Mouse (Mus musculus) neural tube, embryonic 15.5 days (tissue): ENCODE results near the gene Shoc2. TPM values are rescaled to one million over a fixed set of nuclear protein-coding genes. Genes with fewer than 3 reads are reported as not detected.
A peak's percentile ranks its signal among the peaks of the same experiment; 100 is the strongest.
"Not testable (repeated sequence)": the region's sequence is repeated elsewhere in the genome, so short reads cannot be mapped to it uniquely, and the experiment has no call there.

ENCODE experiments used
- ATAC-seq: fragments of 200-750 bp; cut with Nextera tagmentation; 2 replicates; pipeline ENCODE4 v1.8.0; 2017; ENCODE audit warnings: mild to moderate bottlenecking, moderate TSS enrichment, moderate library complexity; ENCODE audit not compliant: low FRiP score
- H3K27ac ChIP-seq: fragments of 300-500 bp; sonication (generic); replicated peaks from 2 replicates; pipeline ENCODE4 v1.5.1; 2015; ENCODE audit warnings: mild to moderate bottlenecking, inconsistent platforms
- H3K27me3 ChIP-seq: fragments of 300-500 bp; sonication (generic); replicated peaks from 2 replicates; pipeline ENCODE4 v1.6.1; 2015; ENCODE audit warnings: inconsistent platforms
- H3K36me3 ChIP-seq: fragments of 300-500 bp; sonication (generic); 2 replicates; pipeline ENCODE4 v1.6.1; 2015; ENCODE audit warnings: inconsistent platforms
- H3K4me1 ChIP-seq: fragments of 300-500 bp; sonication (generic); 2 replicates; pipeline ENCODE4 v1.6.1; 2015; ENCODE audit warnings: inconsistent platforms
- H3K4me2 ChIP-seq: fragments of 300-500 bp; sonication (generic); 2 replicates; pipeline ENCODE4 v1.6.1; 2015; ENCODE audit warnings: inconsistent platforms, mild to moderate bottlenecking, moderate library complexity
- H3K4me3 ChIP-seq: fragments of 300-500 bp; sonication (generic); replicated peaks from 2 replicates; pipeline ENCODE4 v1.5.1; 2015; ENCODE audit warnings: mild to moderate bottlenecking, inconsistent platforms
- H3K9ac ChIP-seq: fragments of 300-500 bp; sonication (generic); replicated peaks from 2 replicates; pipeline ENCODE4 v1.6.1; 2015; ENCODE audit warnings: mild to moderate bottlenecking, inconsistent platforms
- H3K9me3 ChIP-seq: fragments of 300-500 bp; sonication (generic); replicated peaks from 2 replicates; pipeline ENCODE4 v1.6.1; 2016; ENCODE audit warnings: inconsistent platforms
- WGBS: fragments of 180-500 bp; shearing (Covaris S2); methylation state at CpG from one replicate; pipeline ENCODE4 v1.1.7; 2015; ENCODE audit warnings: mixed read lengths; 5-methylcytosine and 5-hydroxymethylcytosine counted together
- polyA plus RNA-seq: library from polyadenylated mRNA; unstranded; fragments of >200 nt; fragmentation: Nextera tagmentation; extraction: Ambion mirVana; gene quantifications from 2 replicates; pipeline ENCODE4 v1.2.1, GENCODE M21; 2015

The Shoc2 gene
- polyA plus RNA-seq, 1 experiment from 2014 or later, result 58.4 TPM

DNA sequence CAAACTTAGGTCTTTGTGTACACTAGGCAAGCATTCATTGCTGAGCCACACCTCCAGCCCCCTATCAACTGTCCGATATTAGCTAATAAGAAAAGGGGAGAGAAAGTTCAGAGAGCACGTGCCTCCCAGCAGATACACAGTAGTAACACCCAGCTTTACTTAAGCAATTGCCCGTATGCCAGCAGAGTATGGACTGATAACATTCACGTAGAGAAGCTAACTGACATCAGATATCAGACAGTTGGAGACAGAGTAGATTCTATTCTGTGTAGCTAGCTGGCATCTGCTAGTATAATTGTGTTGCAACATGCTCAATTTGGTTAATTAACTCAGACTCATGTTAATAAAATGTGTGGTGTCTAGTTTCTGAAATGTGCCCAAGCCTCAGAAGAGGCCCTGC lies 3.0 kb upstream of the Shoc2 start:
- Histone ChIP-seq H3K36me3 (peaks cover 12% of the 10 kb centered on the region), H3K4me3 (no peak overlapping the region), H3K27ac (no peak overlapping the region), H3K9me3 (no peaks in the 10 kb centered on the region), H3K4me2 (no peak overlapping the region), H3K9ac (no peak overlapping the region), H3K4me1 (peaks cover 14% of the 10 kb centered on the region), H3K27me3 (no peaks in the 10 kb centered on the region)
- WGBS, result 92% methylated on average over 4 of the region's 4 CpGs
- ATAC-seq, result no peak

DNA sequence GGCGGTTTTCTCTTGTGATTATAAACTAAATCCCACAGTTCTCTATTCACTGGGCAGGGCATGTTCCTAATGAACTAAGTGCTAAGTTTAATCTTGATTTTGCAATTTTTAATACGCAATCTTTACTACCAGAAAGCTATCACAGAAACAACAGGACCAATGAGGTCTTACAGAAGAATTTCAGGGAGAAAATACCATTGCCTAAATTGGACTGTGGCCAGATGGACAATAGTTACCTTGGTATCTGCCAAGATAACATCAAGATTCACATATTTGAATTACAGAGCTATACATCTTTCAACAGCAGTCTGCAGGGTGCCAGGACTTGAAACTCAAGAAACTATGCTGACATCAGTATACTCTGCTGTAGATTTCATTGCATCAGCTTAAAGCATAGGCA lies 1.8 kb upstream of the Shoc2 start:
- H3K4me2 ChIP-seq, result peak overlapping the region; percentile 59; the same call in 1 of the 2 replicates
- H3K27me3 ChIP-seq, result no peaks in the 10 kb centered on the region
- H3K4me3 ChIP-seq, result no peak overlapping the region
- H3K9ac ChIP-seq, result peak overlapping the region; percentile 14; the same call in 1 of the 2 replicates
- H3K36me3 ChIP-seq, result peaks cover 8% of the 10 kb centered on the region
- no peaks in the 10 kb centered on the region for H3K9me3 ChIP-seq
- H3K27ac ChIP-seq, result 0 out of 2 replicates have a peak overlapping the region, but pooled peaks have one; percentile 37
- no peak for ATAC-seq
- peaks cover 21% of the 10 kb centered on the region for H3K4me1 ChIP-seq
- WGBS, result 95% methylated on average over 2 of the region's 2 CpGs

DNA sequence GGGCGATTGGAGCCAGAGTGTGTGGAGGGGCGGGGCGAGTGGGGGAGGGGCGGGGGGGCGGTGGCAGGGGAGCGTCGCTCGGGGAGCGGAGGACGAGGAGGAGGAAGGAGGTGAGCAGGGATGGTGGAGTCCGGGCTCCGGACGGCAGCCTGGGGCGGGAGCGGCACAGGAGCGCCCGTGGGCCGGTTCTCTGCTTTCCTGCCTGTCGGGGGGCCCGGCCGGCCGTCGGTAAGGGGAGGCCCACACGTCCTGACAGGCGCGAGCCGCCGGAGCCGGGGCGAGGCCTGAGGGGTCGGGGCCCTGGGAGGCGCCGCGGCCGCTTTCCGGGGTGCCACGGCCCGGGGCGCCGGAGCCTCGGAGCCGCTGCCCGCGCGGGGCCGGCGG lies 672 bp downstream of the Shoc2 start:
- H3K27me3 ChIP-seq, result no peaks in the 10 kb centered on the region
- peak overlapping the region; percentile 95 for H3K4me3 ChIP-seq
- ATAC-seq, result no peak
- no peaks in the 10 kb centered on the region for H3K36me3 ChIP-seq
- H3K4me1 ChIP-seq, result peaks cover 22% of the 10 kb centered on the region
- peak overlapping the region; percentile 94 for H3K9ac ChIP-seq
- peak overlapping the region; percentile 67 for H3K4me2 ChIP-seq
- H3K9me3 ChIP-seq, result no peaks in the 10 kb centered on the region
- under 1% methylated on average over 30 of the region's 47 CpGs for WGBS
- H3K27ac ChIP-seq, result peak overlapping the region; percentile 99

DNA sequence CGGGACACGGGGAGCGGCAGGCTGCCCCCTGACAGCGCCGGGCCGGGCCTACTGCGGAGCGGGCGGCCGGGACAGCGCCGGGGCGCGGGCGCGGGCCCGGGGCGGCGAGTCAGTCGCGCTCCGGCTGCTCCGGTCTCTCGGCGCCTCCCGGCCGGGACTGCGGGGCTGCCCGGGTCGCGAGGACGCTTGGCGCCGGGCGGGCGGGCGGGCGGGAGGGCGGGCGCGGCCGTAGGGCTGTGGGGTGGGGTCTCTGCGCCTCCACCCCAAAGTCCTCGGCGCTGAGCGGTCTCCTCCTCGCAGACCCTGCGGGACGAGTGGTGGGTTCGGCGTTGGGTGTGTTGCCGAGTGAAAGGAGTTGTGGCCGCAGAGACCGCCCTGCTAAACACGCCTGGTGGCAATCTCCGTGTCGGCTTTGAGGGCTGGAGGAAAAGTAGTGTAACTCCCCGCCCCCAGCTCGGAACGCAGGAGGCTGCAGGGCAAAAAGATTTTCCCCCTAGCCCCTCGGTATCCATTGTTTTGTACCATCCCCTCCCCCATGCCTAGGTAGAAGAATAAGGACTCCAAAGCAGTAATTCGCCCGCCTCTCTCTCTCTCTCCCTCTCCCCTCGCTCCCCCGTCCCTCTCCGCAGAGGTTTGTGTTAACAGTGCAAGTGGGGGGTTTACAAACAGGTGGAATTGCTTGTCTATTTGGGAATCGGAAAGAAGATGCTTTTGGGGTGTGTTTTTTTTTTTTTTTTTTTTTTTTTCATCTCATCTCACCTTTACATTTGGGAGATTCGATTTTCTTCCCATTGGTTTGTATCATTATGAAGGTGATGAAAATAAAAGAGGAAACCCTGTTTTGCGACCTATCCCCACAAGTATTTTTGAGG lies 1.3 kb downstream of the Shoc2 start:
- Histone ChIP-seq H3K9ac (peak overlapping the region; percentile 94), H3K4me3 (peak overlapping the region; percentile 95), H3K4me2 (peak overlapping the region; percentile 67), H3K4me1 (peaks cover 22% of the 10 kb centered on the region), H3K36me3 (no peaks in the 10 kb centered on the region), H3K27me3 (no peaks in the 10 kb centered on the region), H3K9me3 (no peaks in the 10 kb centered on the region), H3K27ac (peak overlapping the region; percentile 99)
- under 1% methylated on average over 41 of the region's 69 CpGs for WGBS
- ATAC-seq, result peak; percentile 19

DNA sequence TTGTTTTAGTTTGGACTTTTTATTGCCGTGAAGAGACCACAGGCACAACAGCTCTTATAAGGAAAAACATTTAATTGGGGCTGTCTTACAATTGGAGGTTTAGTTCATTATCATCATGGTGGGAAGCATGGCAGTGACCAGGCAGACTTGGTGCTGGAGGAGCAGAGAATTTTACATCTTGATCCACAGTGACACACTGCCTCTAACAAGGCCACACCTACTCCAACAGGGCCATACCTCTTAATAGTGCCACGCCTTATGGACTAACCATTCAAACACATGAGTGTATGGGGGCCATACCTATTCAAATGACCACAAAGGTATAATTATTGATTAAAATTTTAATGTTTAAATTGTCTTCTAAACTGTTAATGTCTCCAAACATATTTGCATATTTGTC lies 13.4 kb downstream of the Shoc2 start:
- 93% methylated on average over 2 of the region's 2 CpGs for WGBS
- no peaks in the 10 kb centered on the region for H3K27me3 ChIP-seq
- H3K27ac ChIP-seq, result no peak overlapping the region
- no peak overlapping the region for H3K9ac ChIP-seq
- H3K4me3 ChIP-seq, result no peak overlapping the region
- no peaks in the 10 kb centered on the region for H3K9me3 ChIP-seq
- ATAC-seq, result no peak
- H3K4me1 ChIP-seq, result peaks cover 3% of the 10 kb centered on the region; the same call in 1 of the 2 replicates
- H3K36me3 ChIP-seq, result no peaks in the 10 kb centered on the region
- no peak overlapping the region for H3K4me2 ChIP-seq

DNA sequence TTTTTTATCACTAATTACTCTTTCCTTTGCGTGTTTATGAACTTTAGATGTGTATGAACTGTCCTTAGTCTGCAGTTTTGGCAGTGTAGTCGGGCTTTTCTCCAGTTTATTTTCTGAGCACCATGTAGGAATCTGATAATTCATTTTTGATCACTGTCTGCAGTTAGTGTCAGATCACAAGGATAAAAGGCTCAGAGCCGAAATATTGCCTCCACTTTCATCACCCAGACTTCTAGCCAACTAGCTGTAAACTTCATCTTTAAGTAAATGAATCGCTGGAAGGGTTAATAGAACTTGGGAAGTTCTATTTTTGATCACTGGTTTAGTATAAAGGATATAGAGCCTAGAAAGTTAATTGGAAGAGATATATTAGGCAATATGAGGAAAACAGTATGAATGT lies 18.4 kb downstream of the Shoc2 start:
- Histone ChIP-seq H3K36me3 (no peaks in the 10 kb centered on the region), H3K27me3 (no peaks in the 10 kb centered on the region), H3K9ac (no peak overlapping the region), H3K4me3 (no peak overlapping the region), H3K9me3 (no peaks in the 10 kb centered on the region), H3K4me1 (no peaks in the 10 kb centered on the region), H3K4me2 (no peak overlapping the region), H3K27ac (no peak overlapping the region)
- no peak for ATAC-seq
- WGBS, result 93% methylated on average over 4 of the region's 4 CpGs

DNA sequence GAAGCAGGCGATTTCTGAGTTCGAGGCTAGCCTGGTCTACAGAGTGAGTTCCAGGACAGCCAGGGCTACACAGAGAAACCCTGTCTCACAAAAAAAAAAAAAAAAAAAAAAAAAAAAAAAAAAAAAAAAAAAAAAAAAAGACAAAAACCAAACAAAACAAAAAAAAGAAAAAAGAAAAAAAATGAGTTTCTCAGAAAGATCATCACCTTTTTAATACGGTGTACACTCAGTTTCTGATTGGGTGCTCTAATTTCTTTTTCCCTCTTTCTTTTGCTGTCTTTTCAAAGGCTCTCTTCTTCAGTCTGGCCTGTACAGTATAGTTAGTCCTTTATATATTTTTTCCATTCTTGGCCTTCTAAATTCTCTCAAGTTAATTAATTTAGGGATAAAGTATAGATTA lies 20.2 kb downstream of the Shoc2 start:
- not testable (repeated sequence) for H3K27ac ChIP-seq, H3K27me3 ChIP-seq, H3K4me2 ChIP-seq, H3K9ac ChIP-seq, H3K36me3 ChIP-seq, H3K9me3 ChIP-seq, H3K4me1 ChIP-seq, ATAC-seq, H3K4me3 ChIP-seq
- 99% methylated on average over 3 of the region's 3 CpGs for WGBS

DNA sequence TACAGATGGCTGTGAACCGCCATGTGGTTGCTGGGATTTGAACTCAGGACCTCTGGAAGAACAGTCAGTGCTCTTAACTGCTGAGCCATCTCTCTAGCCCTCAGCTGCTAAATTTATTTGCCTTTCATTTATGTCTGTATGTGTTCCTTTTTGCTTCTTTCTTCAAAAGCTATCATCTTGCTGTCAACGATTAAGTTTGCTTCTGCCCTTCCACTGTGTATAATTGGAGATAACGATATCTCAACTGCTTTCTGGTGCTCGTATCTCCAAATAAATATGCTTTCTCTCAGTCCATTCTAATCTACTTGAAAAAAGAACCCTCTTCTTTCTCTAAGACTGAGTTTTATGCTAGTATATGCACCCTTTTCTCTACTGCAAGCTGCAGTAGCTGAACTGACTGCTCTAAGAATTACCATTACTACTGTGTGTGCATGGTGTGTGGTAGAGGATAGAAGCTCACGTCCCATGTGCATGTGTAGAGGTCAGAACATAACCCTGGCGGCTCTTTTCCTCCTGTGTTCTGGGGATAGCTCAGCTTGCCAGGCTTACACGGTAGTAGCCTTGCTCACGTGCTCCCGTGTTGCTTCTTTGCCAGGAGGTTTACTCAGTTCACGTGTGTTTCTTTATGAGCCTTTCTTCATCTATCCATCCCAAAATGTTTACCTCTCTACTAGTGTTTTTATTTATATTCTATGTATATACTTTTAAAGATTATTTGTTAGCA lies 21.0 kb downstream of the Shoc2 start:
- H3K4me3 ChIP-seq, result no peak overlapping the region
- no peaks in the 10 kb centered on the region for H3K4me1 ChIP-seq
- H3K27me3 ChIP-seq, result no peaks in the 10 kb centered on the region
- H3K9me3 ChIP-seq, result no peaks in the 10 kb centered on the region
- H3K4me2 ChIP-seq, result no peak overlapping the region
- no peaks in the 10 kb centered on the region for H3K36me3 ChIP-seq
- H3K27ac ChIP-seq, result no peak overlapping the region
- no peak for ATAC-seq
- 93% methylated on average over 10 of the region's 10 CpGs for WGBS
- no peak overlapping the region for H3K9ac ChIP-seq

DNA sequence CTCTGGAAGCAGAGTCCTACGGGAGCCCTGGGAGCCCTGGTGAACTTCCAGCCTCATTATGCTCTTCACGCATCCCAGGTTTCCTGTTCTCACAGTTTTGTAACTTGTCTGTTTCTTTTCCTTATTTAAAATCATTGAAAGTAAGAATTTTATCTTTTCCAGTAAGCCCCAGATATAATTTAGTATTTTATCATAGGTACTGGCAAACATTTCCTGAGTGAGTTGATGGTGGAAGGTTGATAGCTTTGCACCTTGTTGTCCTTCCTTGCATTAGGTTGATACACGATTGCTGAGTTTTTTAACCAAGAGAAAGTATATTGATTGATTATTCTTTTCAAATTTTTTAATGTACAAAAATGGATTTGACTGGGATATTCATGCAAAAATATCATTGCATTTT lies 25.1 kb downstream of the Shoc2 start:
- no peak overlapping the region for H3K4me2 ChIP-seq
- H3K36me3 ChIP-seq, result no peaks in the 10 kb centered on the region
- ATAC-seq, result no peak
- H3K4me3 ChIP-seq, result no peak overlapping the region
- WGBS, result 93% methylated on average over 3 of the region's 3 CpGs
- no peaks in the 10 kb centered on the region for H3K9me3 ChIP-seq
- no peak overlapping the region for H3K27ac ChIP-seq
- H3K4me1 ChIP-seq, result no peaks in the 10 kb centered on the region
- no peak overlapping the region for H3K9ac ChIP-seq
- no peaks in the 10 kb centered on the region for H3K27me3 ChIP-seq

DNA sequence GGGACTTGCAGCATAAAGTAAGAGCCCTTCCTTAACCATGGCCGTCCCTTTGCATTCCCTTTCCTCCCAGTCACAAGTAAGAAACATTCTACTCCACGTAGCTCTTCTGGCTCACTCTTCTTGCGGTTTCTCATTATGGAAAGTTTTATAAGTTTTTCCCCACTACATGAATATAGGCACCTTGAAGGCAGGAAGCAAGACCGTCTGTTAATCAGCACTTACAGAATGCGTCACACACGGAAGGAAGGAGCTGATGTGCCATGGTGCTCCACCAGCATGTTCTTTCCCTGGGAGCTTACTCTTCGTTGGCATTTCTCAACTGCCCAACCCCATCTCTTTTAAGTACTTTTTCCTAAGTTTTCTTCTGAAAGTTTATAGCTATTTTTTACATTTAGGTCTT lies 27.8 kb downstream of the Shoc2 start:
- Histone ChIP-seq H3K4me1 (0 out of 2 replicates have a peak, but pooled peaks cover 4% of the 10 kb centered on the region), H3K4me2 (no peak overlapping the region), H3K27me3 (no peaks in the 10 kb centered on the region), H3K4me3 (no peak overlapping the region), H3K27ac (no peak overlapping the region), H3K9me3 (no peaks in the 10 kb centered on the region), H3K36me3 (peaks cover 3% of the 10 kb centered on the region; the same call in 1 of the 2 replicates), H3K9ac (no peak overlapping the region)
- no peak for ATAC-seq
- 88% methylated on average over 7 of the region's 7 CpGs for WGBS

DNA sequence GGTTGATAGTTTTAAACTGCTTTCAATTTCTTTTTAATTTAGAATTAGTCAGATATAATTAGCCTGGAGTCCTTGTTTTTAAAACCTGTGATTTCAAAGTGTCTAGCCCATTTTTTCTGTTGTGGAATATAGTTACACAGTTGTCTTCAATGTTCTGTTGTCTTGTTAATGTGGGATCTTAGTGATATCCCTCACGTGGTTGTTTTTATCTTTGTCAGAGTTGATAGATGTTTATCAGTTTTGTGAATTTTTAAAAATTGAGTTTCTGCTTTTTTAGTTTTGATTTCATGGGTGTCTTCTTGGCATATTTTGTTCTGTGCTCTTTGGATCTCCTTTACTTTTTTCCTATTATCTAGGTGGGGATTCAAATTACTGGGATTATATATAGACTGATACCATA lies 29.6 kb downstream of the Shoc2 start:
- Histone ChIP-seq H3K27ac (no peak overlapping the region), H3K36me3 (peaks cover 7% of the 10 kb centered on the region; the same call in 1 of the 2 replicates), H3K9ac (no peak overlapping the region), H3K4me1 (0 out of 2 replicates have a peak, but pooled peaks cover 4% of the 10 kb centered on the region), H3K27me3 (no peaks in the 10 kb centered on the region), H3K4me3 (no peak overlapping the region), H3K4me2 (no peak overlapping the region), H3K9me3 (0 out of 2 replicates have a peak, but pooled peaks cover 5% of the 10 kb centered on the region)
- WGBS, result 77% methylated on average over 1 of the region's 1 CpGs
- no peak for ATAC-seq

DNA sequence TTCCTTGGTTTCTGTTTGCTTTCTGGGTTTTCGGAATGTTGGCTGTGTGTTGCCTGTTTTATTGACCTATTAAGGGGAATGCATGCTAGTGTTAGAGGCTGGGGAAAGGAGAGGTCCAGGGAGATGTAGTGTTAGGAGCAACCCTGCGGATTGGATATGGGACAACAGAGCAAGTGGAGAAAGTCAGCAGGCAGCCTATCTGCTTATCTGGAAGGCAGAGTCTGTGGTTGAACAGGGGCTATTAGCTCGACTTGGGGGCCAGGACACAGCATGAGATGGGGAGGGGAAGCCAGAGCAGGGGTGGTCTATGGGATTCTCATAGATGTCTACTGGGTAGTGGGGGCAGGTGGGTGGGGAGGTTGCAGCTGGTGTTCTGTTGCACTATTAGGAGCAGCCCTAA lies 37.9 kb downstream of the Shoc2 start:
- H3K4me2 ChIP-seq, result no peak overlapping the region
- peaks cover 2% of the 10 kb centered on the region; the same call in 1 of the 2 replicates for H3K36me3 ChIP-seq
- H3K4me3 ChIP-seq, result no peak overlapping the region
- 0 out of 2 replicates have a peak, but pooled peaks cover 5% of the 10 kb centered on the region for H3K9me3 ChIP-seq
- 0 out of 2 replicates have a peak, but pooled peaks cover 3% of the 10 kb centered on the region for H3K4me1 ChIP-seq
- ATAC-seq, result no peak
- WGBS, result 42% methylated on average over 3 of the region's 3 CpGs
- H3K27ac ChIP-seq, result no peak overlapping the region
- no peaks in the 10 kb centered on the region for H3K27me3 ChIP-seq
- no peak overlapping the region for H3K9ac ChIP-seq
